Mouse (Mus musculus) olfactory bulb, adult 2 months (tissue): Measurements from ENCODE around the gene Fam102a.

Source experiments
- CTCF ChIP-seq: fragments of 200-500 bp; IDR thresholded peaks from 2 replicates; pipeline ENCODE4 v1.5.1; 2012; ENCODE audit warnings: low read depth, mild to moderate bottlenecking, low read length, moderate library complexity; ENCODE audit not compliant: insufficient read depth
- POLR2A ChIP-seq: fragments of 200-500 bp; IDR thresholded peaks from 2 replicates; pipeline ENCODE4 v1.6.1; 2012; ENCODE audit warnings: mild to moderate bottlenecking, low read depth, low read length, moderate library complexity; ENCODE audit not compliant: insufficient read depth

DNA sequence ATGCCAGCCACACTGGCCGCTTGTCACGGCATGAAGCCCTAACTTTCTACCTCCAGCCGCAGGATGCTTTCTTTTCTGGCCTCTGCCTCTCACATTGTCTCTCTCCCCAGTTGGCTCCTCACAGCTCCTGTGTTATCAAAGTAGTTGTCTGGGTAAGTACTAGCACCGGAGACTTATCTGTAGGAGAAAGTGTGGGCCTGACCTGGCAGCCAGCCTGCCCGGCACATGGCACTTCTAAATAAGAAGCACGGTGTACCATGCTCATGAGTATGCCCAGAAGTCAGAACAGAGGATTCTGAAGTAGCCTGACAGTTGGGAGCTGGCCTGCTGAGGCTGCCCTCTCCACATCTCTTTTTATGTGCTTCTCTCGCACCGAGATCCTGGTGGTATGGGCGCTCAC, 49.0 kb upstream of the Fam102a start:
- TF ChIP-seq CTCF (no peak), POLR2A (no peak)
